Mouse (Mus musculus) heart, adult 2 months (tissue): Measurements from ENCODE around the gene Agpat2. TPM values are rescaled to one million over a fixed set of nuclear protein-coding genes. Genes with fewer than 3 reads are reported as not detected.

Source experiments
- DNase-seq, 2 experiments: peaks; one replicate each; pipeline ENCODE4 v3.0.0; 2021
- H3K27ac ChIP-seq: fragments of 200-600 bp; 2 replicates; pipeline ENCODE4 v1.8.1; 2022
- H3K27me3 ChIP-seq: fragments of 200-500 bp; 2 replicates; pipeline ENCODE4 v1.6.1; 2012; ENCODE audit warnings: mild to moderate bottlenecking, low read length, inconsistent platforms, mixed read lengths; ENCODE audit not compliant: control insufficient read depth, insufficient read depth
- H3K36me3 ChIP-seq: fragments of 200-500 bp; 2 replicates; pipeline ENCODE4 v1.6.1; 2012; ENCODE audit warnings: low read length, inconsistent platforms; ENCODE audit not compliant: control insufficient read depth, insufficient read depth
- H3K4me1 ChIP-seq: fragments of 200-500 bp; 2 replicates; pipeline ENCODE4 v1.6.1; 2011; ENCODE audit warnings: low read length; ENCODE audit not compliant: control insufficient read depth, insufficient read depth
- H3K4me3 ChIP-seq: fragments of 200-600 bp; 2 replicates; pipeline ENCODE4 v1.8.1; 2022
- H3K79me2 ChIP-seq: fragments of 200-500 bp; replicated peaks from 2 replicates; pipeline ENCODE4 v1.6.1; 2012; ENCODE audit warnings: mild to moderate bottlenecking, inconsistent platforms, low read length, moderate library complexity, mixed read lengths; ENCODE audit not compliant: control insufficient read depth, insufficient read depth
- H3K9ac ChIP-seq: fragments of 200-500 bp; 2 replicates; pipeline ENCODE4 v1.6.1; 2012; ENCODE audit warnings: low read depth, mild to moderate bottlenecking, control low read depth, inconsistent platforms, low read length, mixed read lengths
- CTCF ChIP-seq: fragments of 200-600 bp; IDR thresholded peaks from 2 replicates; pipeline ENCODE4 v1.8.1; 2022; ENCODE audit warnings: antibody characterized with exemption, mild to moderate bottlenecking, moderate library complexity
- EP300 ChIP-seq: fragments of 200-500 bp; IDR thresholded peaks from 2 replicates; pipeline ENCODE4 v1.6.1; 2011; ENCODE audit warnings: low read depth, low read length, control low read depth; ENCODE audit not compliant: insufficient read depth
- POLR2A ChIP-seq: fragments of 200-500 bp; IDR thresholded peaks from 2 replicates; pipeline ENCODE4 v1.6.1; 2011; ENCODE audit warnings: mild to moderate bottlenecking, low read depth, low read length, control low read depth; ENCODE audit not compliant: insufficient read depth
- WGBS: fragments of 180-500 bp; shearing (Covaris S2); methylation state at CpG from one replicate; pipeline ENCODE4 v1.1.7; 2018; 5-methylcytosine and 5-hydroxymethylcytosine counted together
- intact Hi-C: fragments of 180-260 bp; cut with DNase I; formaldehyde crosslinking; loops from one replicate; pipeline ENCODE4 v1.15.1; 2025
- polyA plus RNA-seq: library from polyadenylated mRNA; depleted of rRNA; stranded (reverse); fragments of >200 nt; gene quantifications from 2 replicates; pipeline ENCODE4 v1.2.3, GENCODE M21; 2012
- total RNA-seq, 2 experiments: library from RNA; stranded (reverse); gene quantifications; 2 replicates each; pipeline ENCODE4 v1.2.3; 2021

The Agpat2 gene
- total and polyA plus RNA-seq, 3 experiments, result 52.8 to 142 (median 59.2) TPM

GRCm38 (mm10) chr2:26603159-26603558 lies 1.1 kb downstream of the Agpat2 start:
- WGBS, result 18% methylated on average over 6 of the region's 6 CpGs
- TF ChIP-seq POLR2A (no peak), EP300 (no peak), CTCF (no peak)
- H3K27me3 ChIP-seq, result no peaks in the 10 kb centered on the region
- H3K9ac ChIP-seq, result peak overlapping the region; percentile 95
- H3K4me3 ChIP-seq, result peak overlapping the region; percentile 79
- no peak for DNase-seq
- H3K36me3 ChIP-seq, result no peaks in the 10 kb centered on the region
- intact Hi-C loops, result loop anchor here (2.0 kb wide), 1 partner anchor 38 kb away; no protein-coding TSS in a partner anchor
- H3K79me2 ChIP-seq, result no peaks in the 10 kb centered on the region
- peaks cover 4% of the 10 kb centered on the region for H3K4me1 ChIP-seq
- peak overlapping the region; percentile 67 for H3K27ac ChIP-seq

DNA sequence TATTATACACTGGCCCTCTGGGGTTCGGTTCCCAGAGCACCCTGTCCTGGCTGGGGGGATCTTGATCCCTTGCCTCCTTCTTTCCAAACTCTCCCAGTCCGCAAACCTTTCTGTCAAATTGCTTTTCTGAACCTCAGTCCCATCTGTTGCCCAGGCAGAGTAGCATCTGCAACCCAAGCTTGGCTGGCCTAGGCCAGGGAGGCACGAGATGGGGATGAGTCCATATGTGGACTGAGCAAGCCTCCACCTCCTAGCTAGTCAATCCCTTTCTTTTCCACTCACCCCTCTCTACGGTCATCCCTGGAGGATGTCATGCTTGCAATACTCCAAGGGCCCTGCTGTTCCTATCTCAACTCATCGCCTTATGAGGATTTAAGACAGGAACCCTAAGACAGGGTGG lies 1.6 kb downstream of the Agpat2 start:
- Histone ChIP-seq H3K9ac (no peak overlapping the region), H3K4me1 (peaks cover 4% of the 10 kb centered on the region), H3K27me3 (no peaks in the 10 kb centered on the region)

DNA sequence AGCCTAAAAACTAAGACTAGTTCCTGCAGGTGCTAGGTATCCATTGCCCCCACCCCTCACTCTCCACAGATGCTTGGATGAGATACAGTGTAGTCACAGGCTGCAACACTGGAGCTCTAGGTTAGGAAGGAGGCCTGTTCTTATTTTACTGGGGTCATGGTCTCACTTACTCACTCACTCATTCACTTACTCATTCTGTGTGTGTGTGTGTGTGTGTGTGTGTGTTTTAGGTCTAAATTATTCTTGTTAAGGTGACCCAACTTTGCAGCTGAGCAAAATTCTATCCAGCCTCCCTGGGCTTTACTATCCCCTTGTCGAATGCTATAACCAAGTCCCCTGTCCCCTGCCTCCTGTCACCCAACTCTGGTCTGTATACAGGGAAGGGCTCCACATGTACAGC lies 2.6 kb downstream of the Agpat2 start:
- TF ChIP-seq POLR2A, result no peak
- TF ChIP-seq EP300, result no peak
- TF ChIP-seq CTCF, result no peak
- 88% methylated on average over 1 of the region's 1 CpGs for WGBS
- Histone ChIP-seq H3K27me3 (no peaks in the 10 kb centered on the region), H3K79me2 (no peaks in the 10 kb centered on the region), H3K9ac (no peak overlapping the region), H3K36me3 (no peaks in the 10 kb centered on the region), H3K4me1 (peaks cover 4% of the 10 kb centered on the region), H3K4me3 (no peak overlapping the region), H3K27ac (no peak overlapping the region)
- no peak for DNase-seq
- intact Hi-C loops, result no loop called here

More for the DNA sequence above, 1.6 kb downstream of the Agpat2 start:
- intact Hi-C loops, result loop anchor here (2.0 kb wide), 1 partner anchor 38 kb away; no protein-coding TSS in a partner anchor
- no peaks in the 10 kb centered on the region for H3K79me2 ChIP-seq
- WGBS, result 70% methylated on average over 5 of the region's 5 CpGs
- no peak overlapping the region for H3K4me3 ChIP-seq
- TF ChIP-seq CTCF, result no peak
- no peak for TF ChIP-seq POLR2A
- TF ChIP-seq EP300, result no peak
- peak in 1 of 2 experiments; percentile 21 for DNase-seq
- H3K36me3 ChIP-seq, result no peaks in the 10 kb centered on the region
- no peak overlapping the region for H3K27ac ChIP-seq

DNA sequence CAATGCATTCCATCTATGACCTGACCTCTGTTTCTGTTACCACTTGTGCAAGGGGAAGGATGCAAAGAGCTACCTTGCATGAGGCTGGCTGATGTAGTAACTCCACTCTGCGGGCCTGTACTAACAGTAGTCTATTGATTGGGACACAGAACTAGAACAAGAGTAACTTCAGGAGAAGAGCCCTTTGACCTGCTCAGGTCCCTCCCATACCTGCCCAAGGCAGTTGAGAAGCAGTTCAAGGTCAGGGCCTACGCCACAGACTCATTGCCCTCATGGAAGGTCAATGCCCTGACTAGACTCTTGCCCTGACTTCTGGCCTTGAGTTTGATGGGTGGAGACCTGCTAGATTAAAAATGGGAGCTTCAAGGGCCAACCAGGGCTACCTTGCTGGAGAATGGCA lies 3.6 kb downstream of the Agpat2 start:
- no peak overlapping the region for H3K4me3 ChIP-seq
- H3K27me3 ChIP-seq, result no peaks in the 10 kb centered on the region
- H3K9ac ChIP-seq, result no peak overlapping the region
- no peak for TF ChIP-seq POLR2A
- TF ChIP-seq CTCF, result no peak
- TF ChIP-seq EP300, result no peak
- no peak overlapping the region for H3K27ac ChIP-seq
- 100% methylated on average over 2 of the region's 2 CpGs for WGBS
- intact Hi-C loops, result no loop called here
- DNase-seq, result no peak
- no peaks in the 10 kb centered on the region for H3K36me3 ChIP-seq
- H3K4me1 ChIP-seq, result peaks cover 4% of the 10 kb centered on the region
- no peaks in the 10 kb centered on the region for H3K79me2 ChIP-seq

- Histone ChIP-seq H3K79me2 (no peaks in the 10 kb centered on the region), H3K4me1 (peaks cover 4% of the 10 kb centered on the region), H3K4me3 (no peak overlapping the region), H3K9ac (no peak overlapping the region), H3K36me3 (no peaks in the 10 kb centered on the region), H3K27ac (no peak overlapping the region), H3K27me3 (no peaks in the 10 kb centered on the region)
- WGBS, result 91% methylated on average over 4 of the region's 4 CpGs
- intact Hi-C loops, result no loop called here
- TF ChIP-seq POLR2A, result no peak
- TF ChIP-seq EP300, result no peak
- TF ChIP-seq CTCF, result no peak
- DNase-seq, result peak in 1 of 2 experiments; percentile 15
Observed at GRCm38 (mm10) chr2:26599965-26600364, 4.3 kb downstream of the Agpat2 start.

DNA sequence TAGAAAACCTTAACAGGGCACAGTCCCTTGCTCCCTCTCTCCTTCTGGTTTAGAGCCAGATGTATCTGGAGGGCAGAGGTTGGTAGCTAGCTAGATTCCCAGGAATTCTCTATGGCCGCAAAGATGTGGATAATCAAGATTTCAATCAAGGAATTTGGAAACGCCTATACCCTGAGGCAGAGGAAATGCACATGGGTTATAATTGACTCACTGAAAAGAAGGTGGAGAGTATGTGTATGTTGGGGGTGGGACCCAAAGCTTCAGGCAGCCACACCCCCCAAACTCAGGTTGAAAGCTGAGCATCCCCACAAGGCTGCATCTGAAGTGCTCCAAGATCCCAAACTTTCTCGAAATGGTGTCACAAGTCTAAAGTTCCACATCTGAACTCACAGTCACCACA lies 5.8 kb downstream of the Agpat2 start:
- TF ChIP-seq CTCF, result no peak
- no peak for TF ChIP-seq POLR2A
- TF ChIP-seq EP300, result no peak
- Histone ChIP-seq H3K4me1 (peaks cover 3% of the 10 kb centered on the region), H3K9ac (no peak overlapping the region), H3K27ac (no peak overlapping the region), H3K4me3 (no peak overlapping the region), H3K79me2 (no peaks in the 10 kb centered on the region), H3K27me3 (no peaks in the 10 kb centered on the region), H3K36me3 (no peaks in the 10 kb centered on the region)
- WGBS, result 59% methylated on average over 3 of the region's 3 CpGs
- intact Hi-C loops, result no loop called here
- DNase-seq, result peak in 1 of 2 experiments; percentile 8
